Mouse (Mus musculus) spleen, adult 2 months (tissue): ENCODE results near the gene Ubl5.

ENCODE experiments used
- CTCF ChIP-seq: fragments of 200-500 bp; IDR thresholded peaks from 2 replicates; pipeline ENCODE4 v1.5.1; 2011; ENCODE audit warnings: mild to moderate bottlenecking, inconsistent platforms; ENCODE audit not compliant: insufficient read depth, insufficient read length, insufficient replicate concordance; ENCODE audit errors: extremely low read depth
- POLR2A ChIP-seq: fragments of 200-500 bp; IDR thresholded peaks from 2 replicates; pipeline ENCODE4 v1.6.1; 2011; ENCODE audit warnings: low read depth, low read length, inconsistent platforms

GRCm38 (mm10) chr9:20642101-20642895 is at the start of gene Ubl5:
- no peak for TF ChIP-seq CTCF
- TF ChIP-seq POLR2A: no peak
